Mouse (Mus musculus): ENCODE results near the gene Rnf11. TPM values are rescaled to one million over a fixed set of nuclear protein-coding genes. Genes with fewer than 3 reads are reported as not detected.
A peak's percentile ranks its signal among the peaks of the same experiment; 100 is the strongest.

Gene Rnf11
- 100 to 1,000 TPM; 123 to 131 TPM for total RNA-seq (2021)
- long read RNA-seq, experiment 1, full-length matches to known transcripts, result 275 of 289 reads
- long read RNA-seq, experiment 1, partial matches to known transcripts, result 0 of 289 reads
- long read RNA-seq, experiment 1, other reads (novel, unspliced or antisense), result 14 of 289 reads
- long read RNA-seq, experiment 2, full-length matches to known transcripts, result 175 of 194 reads
- long read RNA-seq, experiment 2, partial matches to known transcripts, result 1 of 194 reads
- long read RNA-seq, experiment 2, other reads (novel, unspliced or antisense), result 18 of 194 reads

- DNase-seq (ENCODE audit: low spot score), result no peak
Observed at GRCm38 (mm10) chr4:109484621-109485020, at the start of gene Rnf11. Gene Rnf11, minus strand, starts transcription at chr4:109484728.

GRCm38 (mm10) chr4:109531111-109531510 lies 46.6 kb upstream of the Rnf11 start, which contains the start of gene 4930522H14Rik:
Gene 4930522H14Rik, minus strand, starts transcription at chr4:109531297.
- no peak for DNase-seq (ENCODE audit: low spot score)

GRCm38 (mm10) chr4:109530245-109530816 lies 45.8 kb upstream of the Rnf11 start:
- DNase-seq (ENCODE audit: low spot score), result no peak

- DNase-seq (ENCODE audit: low spot score), result peak; percentile 63
Observed at GRCm38 (mm10) chr4:109504885-109505284, 20.4 kb upstream of the Rnf11 start.

- DNase-seq (ENCODE audit: low spot score), result no peak
Observed at GRCm38 (mm10) chr4:109498476-109498875, 13.9 kb upstream of the Rnf11 start.

GRCm38 (mm10) chr4:109493581-109493980 lies 9.1 kb upstream of the Rnf11 start:
- DNase-seq (ENCODE audit: low spot score), result peak; percentile 30

GRCm38 (mm10) chr4:109488812-109489211 lies 4.3 kb upstream of the Rnf11 start:
- no peak for DNase-seq (ENCODE audit: low spot score)

- DNase-seq (ENCODE audit: low spot score), result no peak
Observed at GRCm38 (mm10) chr4:109482701-109483100, 1.8 kb downstream of the Rnf11 start.

- DNase-seq (ENCODE audit: low spot score), result no peak
Observed at GRCm38 (mm10) chr4:109481424-109481823, 3.1 kb downstream of the Rnf11 start.

- no peak for DNase-seq (ENCODE audit: low spot score)
Observed at GRCm38 (mm10) chr4:109477454-109477853, 7.1 kb downstream of the Rnf11 start.

GRCm38 (mm10) chr4:109476554-109477014 lies 7.9 kb downstream of the Rnf11 start:
- peak; percentile 88 for DNase-seq (ENCODE audit: low spot score)

GRCm38 (mm10) chr4:109475577-109476553 lies 8.7 kb downstream of the Rnf11 start:
- peak; percentile 44 for DNase-seq (ENCODE audit: low spot score)

GRCm38 (mm10) chr4:109475078-109475477 lies 9.4 kb downstream of the Rnf11 start:
- DNase-seq (ENCODE audit: low spot score), result no peak

- DNase-seq (ENCODE audit: low spot score), result no peak
Observed at GRCm38 (mm10) chr4:109472566-109472965, 12.0 kb downstream of the Rnf11 start.

- no peak for DNase-seq (ENCODE audit: low spot score)
Observed at GRCm38 (mm10) chr4:109471606-109472005, 12.9 kb downstream of the Rnf11 start.

- DNase-seq (ENCODE audit: low spot score), result no peak
Observed at GRCm38 (mm10) chr4:109467687-109468086, 16.8 kb downstream of the Rnf11 start.

GRCm38 (mm10) chr4:109463892-109464291 lies 20.6 kb downstream of the Rnf11 start:
- no peak for DNase-seq (ENCODE audit: low spot score)

- peak; percentile 40 for DNase-seq (ENCODE audit: low spot score)
Observed at GRCm38 (mm10) chr4:109460421-109461179, 23.9 kb downstream of the Rnf11 start.

GRCm38 (mm10) chr4:109456821-109457220 lies 27.7 kb downstream of the Rnf11 start:
- DNase-seq (ENCODE audit: low spot score), result no peak

- DNase-seq (ENCODE audit: low spot score), result no peak
Observed at GRCm38 (mm10) chr4:109448531-109448930, 36.0 kb downstream of the Rnf11 start.

- no peak for DNase-seq (ENCODE audit: low spot score)
Observed at GRCm38 (mm10) chr4:109445956-109446355, 38.6 kb downstream of the Rnf11 start.

Measured in gastrocnemius, adult 18-20 months (tissue).